Mouse (Mus musculus) layer of hippocampus, postnatal 14 days (tissue): Measurements from ENCODE around the gene Syngr2. TPM values are rescaled to one million over a fixed set of nuclear protein-coding genes. Genes with fewer than 3 reads are reported as not detected.
"Not testable (repeated sequence)": the region's sequence is repeated elsewhere in the genome, so short reads cannot be mapped to it uniquely, and the experiment has no call there.

Experiments used
- DNase-seq, 2 experiments: peaks; one replicate each; pipeline ENCODE4 v3.0.0; 2021 to 2022; ENCODE audit warnings: low spot score in 2 of 2, mixed read lengths in 1 of 2
- total RNA-seq, 2 experiments: library from RNA; stranded (reverse); gene quantifications; 2 replicates each; pipeline ENCODE4 v1.2.3; 2021

Syngr2 gene
- total RNA-seq, 2 experiments from 2014 or later: 15.2 to 15.4 TPM

DNA sequence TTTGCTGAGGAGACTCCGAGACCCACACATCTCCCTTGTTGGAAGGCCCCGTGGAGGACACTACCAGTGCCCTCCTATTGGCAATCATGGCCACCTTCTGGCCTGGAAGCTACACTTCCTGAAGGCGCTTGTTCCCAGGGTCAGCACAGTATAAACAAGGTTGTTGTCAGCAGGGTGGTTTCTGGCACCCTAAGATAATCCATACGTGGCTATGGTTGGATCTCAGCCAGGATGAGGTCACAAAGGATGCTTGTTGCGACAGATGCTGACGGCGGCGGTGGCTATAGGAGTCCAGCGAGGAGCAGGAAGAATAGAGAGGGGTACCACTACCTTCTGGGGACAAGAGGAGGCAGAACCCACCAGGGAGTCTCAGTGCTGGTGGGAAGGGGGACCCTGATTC lies 20.9 kb downstream of the Syngr2 start:
- DNase-seq: no peak

DNA sequence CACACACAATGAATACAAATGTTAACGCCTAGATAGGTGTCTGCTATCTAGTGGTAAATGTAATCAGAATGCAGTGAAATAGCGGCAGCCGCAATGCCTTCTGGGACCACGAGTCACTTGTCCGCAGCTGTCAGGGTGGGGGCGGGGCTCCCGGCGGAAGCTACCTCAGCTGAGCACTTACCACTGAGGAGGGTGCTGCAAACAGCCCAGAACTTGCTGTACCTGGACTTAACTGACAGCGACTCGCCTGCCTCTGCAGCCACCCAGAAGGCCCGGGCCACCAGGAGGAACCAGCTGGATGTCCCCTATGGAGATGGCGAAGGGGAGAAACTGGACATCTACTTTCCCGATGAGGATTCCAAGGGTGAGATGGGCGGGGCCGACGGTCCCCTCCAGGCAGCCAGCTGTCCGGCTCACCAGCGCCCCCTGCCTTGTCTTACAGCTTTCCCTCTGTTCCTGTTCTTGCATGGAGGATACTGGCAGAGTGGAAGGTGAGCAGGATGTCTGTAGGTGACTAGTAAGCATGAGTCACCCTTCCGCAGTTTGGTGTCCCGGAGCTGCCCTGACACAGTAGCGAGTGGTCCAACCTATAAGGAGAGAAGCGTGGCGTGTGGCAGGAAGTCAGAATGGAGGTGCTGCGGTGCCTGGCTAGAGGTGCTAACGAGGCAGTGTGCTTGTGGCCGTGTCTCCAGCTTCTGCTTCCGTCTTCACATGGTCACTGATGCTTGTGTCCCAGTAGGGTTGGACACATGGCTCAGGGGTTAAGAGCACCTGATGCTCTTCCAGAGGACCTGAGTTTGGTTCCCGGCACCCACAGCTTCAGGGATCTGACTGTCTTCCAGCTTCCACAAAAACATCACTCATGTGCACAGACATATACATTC lies 22.9 kb downstream of the Syngr2 start:
- peak in 1 of 2 experiments; percentile 55 for DNase-seq

DNA sequence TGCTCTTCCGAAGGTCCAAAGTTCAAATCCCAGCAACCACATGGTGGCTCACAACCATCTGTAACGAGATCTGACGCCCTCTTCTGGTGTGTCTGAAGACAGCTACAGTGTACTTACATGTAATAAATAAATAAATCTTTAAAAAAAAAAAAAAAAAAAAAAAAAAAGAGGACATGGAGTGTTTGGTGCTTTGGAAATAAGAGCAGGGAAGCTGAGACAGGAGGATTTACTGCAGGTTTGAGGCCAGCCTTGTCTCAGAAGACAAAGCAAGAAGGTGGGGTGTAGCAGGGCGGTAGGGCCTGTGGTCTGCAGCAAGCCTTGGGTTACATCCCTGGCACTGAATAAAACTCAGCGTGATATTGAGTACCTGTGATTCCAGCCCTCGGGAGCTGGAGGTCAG lies 24.0 kb downstream of the Syngr2 start:
- DNase-seq: not testable (repeated sequence)

DNA sequence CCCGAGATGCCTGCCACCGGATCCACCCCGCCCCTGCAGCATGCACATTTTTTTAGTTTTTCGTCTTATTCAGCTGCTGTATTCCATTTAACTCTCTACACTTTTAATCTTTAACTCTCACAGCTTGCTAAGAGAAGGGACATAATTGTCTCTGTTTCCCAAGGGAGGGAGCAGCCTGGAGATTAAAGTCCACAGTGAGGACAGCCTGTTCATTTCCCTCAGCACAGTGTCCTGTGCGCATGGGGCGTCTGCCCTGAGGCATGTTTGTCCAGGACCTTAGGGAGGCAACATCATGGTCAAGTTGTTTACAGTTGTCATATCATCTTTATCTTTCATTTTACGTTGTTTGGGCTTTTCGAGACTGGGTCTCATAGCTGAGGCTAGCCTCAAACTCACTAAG lies 24.6 kb downstream of the Syngr2 start:
- no peak for DNase-seq

DNA sequence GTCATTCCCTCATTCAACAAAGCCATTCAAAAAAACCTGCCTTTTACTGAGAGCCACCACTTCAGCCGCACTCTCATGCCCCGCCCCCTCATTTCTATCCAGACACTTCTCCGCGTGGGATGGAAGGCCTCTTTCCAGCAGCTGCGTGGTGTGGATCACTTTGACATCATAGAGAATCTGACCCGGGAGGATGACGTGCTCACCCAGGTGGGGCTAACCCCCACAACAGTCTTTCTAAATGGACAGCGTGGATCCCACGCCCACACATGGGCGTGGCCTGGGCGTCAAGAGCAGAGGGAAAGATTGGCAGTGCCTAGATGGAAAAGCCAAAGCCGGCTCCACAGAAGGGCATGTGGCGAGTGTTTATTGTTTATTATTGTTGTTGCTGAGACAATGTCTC lies 26.8 kb downstream of the Syngr2 start:
- DNase-seq: peak in 1 of 2 experiments; percentile 29

DNA sequence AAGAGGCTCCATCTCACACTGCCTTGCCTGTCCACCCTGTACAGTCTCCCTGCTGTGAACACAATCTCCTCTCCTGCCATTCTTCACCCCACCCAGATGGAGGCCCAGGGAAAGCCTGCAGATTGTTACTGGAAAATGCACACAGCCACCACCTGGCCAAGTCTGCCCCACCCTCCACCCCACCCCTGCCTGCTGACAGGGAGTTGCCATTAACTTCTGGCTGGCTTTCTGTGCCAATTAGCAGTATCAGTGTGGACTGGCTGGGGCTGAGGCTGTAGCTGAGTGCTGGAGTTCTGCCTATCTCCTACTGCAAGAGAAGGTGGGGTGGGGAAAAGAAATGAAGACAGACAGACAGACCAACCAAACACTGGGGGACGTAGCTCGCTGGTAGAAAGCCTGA lies 29.1 kb downstream of the Syngr2 start:
- no peak for DNase-seq

DNA sequence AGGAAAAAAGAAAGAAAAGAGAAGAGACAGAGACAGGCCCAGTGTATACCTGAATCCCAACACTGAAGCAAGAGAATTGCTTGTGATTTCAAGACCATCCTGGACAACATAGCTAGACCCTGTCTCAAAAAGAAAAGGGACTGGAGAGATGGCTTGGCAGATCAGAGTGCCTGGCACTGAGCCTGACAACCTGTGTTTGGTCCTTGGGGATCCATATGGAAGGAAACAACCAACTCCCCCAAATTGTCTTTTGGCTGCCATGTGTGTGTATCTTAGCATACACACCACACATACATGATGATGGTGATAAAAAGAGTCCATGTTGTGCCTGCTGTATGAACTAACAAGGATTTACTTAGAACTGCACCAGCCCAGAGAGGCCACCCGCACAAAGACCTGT lies 29.6 kb downstream of the Syngr2 start:
- DNase-seq: no peak

DNA sequence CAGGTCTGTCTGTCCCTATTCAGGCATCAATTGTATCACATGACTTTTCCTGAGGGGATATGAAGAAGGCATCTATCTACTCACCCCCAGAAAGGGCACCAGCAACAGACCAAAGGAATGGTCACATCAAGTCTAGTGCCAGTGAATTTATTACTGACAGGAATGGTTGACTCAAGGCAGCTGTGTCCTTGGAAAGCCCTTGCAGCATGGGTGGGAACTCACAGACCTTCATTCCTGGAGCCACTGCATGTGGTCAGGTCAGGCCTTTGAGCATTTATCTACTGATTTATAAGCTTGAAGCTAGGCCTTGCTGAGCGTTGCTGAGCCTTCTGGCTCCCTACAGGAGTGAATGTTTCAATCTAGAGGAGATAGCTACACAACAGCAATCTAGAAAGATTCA lies 31.4 kb downstream of the Syngr2 start:
- no peak for DNase-seq

DNA sequence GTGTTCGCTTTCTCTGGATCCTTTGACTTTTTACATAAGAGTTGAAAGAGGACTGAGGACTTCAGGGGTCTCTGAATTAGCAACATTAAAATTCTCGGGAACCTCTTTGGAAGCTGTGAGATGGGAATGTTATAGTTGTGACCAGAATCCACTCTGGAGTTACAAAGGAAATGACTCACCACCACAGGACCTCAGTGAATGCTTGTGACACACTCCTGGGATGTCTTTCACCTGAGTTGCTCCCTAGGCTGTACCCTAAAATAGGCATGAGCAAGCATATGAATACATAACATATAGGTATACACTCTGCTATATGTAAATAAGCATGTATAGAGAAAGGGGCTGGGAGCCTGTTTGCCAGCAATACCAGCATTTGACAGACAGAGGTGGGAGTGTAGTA lies 34.0 kb downstream of the Syngr2 start:
- DNase-seq: no peak

DNA sequence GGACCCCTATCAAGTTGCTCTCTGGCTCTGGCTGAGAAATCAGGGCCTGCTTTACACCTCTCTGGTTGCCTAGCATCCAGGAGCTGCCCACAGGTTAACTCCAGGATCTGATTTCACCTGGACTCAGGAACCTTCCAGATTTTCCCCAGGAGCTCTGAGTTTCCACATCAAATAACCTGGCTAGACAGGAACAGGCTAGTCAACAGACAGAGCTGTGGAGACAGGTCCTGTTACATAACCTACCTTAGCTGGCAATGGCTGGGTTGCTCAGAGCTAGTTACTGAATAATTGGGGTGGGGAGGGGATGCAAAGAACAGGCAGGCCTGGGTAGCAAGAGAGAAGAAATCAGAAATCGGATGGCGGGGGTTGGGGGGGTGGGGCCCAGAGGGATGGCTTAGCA lies 35.5 kb downstream of the Syngr2 start:
- DNase-seq: no peak

DNA sequence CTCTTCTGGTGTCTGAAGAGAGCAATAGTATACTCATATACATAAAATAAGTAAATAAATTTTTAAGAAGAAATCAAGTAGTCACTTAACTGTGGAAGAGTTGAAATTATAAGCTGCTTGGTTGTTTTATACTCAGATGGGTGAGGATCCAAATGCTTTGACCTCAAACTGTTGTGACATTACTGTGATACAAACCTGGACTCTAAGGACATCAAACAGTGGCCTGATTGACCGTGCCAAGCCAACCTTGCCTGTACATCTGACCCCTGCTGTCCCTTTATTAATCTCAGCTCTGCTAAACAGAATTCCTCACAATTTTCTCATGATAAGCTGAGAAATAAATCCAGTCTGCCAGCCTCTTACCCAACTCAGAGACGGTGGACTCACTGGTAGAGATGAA lies 36.2 kb downstream of the Syngr2 start:
- DNase-seq: no peak

DNA sequence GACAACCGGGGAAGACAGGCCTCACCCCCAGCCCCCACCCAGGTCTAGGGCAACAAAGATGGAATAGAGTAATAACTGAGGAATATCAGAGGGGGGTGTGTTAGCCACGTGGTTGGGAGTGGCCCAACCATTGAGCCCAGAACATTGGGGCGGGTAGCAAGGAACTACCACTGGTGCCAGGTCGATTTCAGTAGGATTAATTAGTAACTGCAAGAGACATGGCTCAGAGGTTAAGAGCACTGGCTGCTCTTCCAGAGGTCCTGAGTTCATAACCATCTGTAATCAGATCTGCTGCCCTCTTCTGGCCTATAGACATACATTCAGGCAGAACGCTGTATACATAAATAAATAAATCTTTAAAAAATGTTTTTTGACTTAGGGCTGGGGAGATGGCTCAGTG lies 37.2 kb downstream of the Syngr2 start:
- no peak for DNase-seq

DNA sequence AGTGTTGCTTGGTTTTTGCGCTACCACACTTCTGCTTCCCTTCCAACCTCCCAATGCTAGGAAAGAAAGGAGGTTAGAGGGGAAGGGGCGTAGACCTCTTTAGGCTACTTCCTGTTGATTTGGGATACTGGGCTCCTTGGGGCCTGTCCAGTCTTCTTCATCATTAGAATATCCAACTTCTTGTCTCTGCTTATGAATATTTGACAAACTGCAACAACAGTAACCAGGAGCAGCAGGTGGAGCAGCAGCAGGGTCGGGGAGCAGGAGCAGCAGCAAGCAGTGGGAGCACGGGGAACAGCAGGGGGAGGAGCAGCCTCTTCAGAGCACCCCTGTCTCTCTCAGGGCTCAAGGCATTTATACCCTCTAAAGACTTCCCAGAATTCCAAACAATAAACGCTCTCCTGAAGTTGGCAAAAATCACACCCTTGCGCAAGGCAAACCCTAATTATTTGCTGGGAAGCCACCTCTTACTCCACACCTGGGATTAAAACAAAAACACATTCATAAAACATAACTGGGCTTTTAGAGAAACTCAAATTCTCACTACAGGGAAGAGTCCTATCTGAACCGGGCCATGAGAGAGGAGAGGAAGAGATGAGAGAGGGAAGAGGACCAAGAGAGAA lies 38.2 kb downstream of the Syngr2 start:
- no peak for DNase-seq

DNA sequence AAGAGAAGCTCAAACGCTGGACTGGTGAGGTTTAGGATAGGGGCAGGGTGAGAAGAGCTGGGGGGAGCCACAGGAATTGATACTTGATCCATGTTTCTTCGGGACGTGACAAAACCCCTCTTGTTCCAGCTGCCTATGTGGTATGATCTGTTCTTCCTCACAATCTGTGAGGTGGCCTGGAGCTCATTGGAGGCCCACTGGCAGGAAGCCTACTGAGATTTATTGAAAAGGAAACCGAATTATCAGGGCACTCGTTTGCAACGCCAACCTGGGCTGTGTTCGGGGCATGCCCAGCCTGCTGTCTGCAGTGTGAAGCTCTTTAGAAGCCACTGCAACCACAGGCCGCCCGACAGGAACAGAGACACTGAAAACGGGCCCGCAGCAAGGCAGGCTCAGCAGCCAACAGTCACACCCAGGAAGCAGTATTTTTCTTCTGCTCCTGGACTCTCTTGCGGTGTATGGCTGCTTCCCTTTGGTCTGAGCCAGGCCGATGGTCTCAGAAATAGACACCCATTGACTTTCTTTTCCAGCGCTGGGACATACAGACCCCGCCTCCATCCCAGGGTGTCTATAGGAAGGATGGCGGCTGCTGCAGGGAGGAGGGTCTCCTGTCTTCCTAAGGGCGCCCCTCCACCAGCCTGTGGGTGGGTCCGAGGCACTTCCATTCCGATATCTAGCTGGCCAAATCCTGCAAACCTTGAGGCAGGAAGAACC lies 39.0 kb downstream of the Syngr2 start:
- peak in 1 of 2 experiments; percentile 49 for DNase-seq

DNA sequence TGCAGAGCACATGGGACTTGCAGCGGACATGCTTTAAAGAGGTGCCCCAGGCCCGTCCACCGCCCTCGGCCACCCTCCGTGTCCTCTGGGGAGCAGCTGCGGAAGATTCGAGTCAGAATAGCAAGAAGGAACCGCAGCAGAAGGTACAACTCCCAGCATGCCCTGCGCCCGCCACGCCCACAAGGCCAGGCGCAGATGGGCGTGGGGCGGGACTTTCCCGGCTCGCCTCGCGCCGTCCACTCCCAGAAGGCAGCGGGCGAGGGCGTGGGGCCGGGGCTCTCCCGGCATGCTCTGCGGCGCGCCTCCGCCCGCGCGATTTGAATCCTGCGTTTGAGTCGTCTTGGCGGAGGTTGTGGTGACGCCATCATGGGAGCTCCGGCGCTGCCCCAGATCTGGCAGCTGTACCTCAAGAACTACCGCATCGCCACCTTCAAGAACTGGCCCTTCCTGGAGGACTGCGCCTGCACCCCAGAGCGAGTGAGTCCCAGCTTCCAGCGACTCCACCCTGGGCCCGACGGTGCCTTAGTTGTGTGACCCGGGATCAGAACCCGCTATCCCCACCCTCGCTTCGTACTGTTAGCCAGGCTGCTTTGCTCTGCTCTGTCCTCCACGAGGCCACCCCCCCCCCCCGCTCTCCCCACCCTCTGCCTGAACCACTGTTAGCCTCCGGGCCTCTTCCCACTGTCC lies 39.7 kb downstream of the Syngr2 start, which contains the start of gene Birc5:
Gene Birc5, plus strand, starts transcription at position 267 of the 687 bp plus-strand sequence.
- peak; percentile 92 to 96 for DNase-seq

DNA sequence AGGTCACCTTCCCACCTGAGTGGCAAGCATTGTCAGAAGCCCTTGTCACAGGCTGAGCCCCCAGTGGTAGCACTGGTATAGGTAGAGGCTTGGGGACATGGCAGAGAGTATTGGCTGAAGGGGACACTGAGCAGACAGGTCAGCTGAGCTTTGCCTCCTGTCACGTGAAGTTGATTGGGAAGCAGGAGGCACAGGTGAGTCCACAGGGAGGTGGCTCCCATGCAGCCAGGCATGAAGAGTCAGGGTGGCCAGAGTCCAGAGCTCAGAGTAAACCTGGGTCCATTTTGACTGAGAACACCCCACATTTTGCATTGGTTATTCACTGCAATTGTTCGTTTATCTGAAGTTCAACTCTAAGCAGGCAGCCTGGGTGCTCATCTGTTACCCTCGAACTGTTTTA lies 43.4 kb downstream of the Syngr2 start:
- DNase-seq: no peak

DNA sequence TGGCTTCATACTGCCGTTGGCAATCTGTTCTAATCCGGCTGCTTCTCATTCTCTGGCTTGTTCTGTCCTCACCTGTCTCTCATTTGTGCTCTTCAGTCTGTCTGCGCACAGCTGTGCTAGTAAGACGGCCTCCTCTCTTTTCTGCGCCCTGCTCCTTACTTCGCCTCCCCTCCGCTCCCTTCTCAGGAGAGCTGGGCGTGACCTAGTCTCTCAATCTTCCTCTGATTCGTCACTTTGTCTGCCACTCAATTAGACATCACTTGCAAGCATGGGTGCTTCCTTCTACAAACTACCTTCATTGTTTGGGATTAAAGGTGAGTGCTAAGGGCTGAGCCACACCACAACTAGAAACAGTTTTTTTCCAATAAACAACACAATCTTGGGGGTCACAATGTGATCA lies 44.8 kb downstream of the Syngr2 start:
- DNase-seq: no peak

DNA sequence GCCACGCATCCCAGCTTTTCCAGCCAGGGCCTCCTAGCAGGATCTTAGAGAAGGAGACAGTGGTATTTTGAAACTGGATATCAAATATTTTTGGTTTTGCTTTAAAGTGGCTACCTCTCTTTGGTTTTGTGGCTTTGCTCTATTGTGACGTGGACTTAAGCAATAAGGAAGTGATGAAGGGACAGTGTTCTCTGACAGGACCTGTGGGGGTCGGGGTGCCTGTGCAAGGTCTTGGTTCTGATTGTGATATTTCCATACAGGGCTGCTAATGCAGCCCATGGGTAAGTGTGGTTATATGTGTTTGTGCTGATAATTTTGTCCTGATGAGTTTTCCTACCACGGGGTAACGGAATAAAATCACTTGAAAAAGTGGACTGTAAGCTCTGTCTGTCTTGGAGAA lies 45.9 kb downstream of the Syngr2 start:
- DNase-seq: no peak

DNA sequence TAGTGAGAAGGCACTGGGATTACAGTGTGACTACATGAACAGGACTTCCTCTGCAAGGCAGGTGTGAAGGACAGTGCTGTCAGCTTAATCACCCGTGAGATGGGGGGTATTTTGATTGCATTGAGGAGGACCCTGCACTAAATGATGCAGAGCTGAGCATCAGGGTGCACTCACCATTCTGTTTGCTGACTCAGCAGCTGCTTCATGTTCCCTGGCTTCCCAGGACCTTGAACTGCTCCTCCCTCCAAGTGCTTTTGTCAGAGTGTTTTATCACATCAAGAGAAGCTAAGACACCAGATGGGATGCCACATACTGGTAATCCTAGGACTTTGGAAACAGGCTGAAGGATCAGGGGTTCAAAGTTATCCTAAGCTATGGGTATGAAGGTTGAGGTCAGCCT lies 46.5 kb downstream of the Syngr2 start:
- no peak for DNase-seq

DNA sequence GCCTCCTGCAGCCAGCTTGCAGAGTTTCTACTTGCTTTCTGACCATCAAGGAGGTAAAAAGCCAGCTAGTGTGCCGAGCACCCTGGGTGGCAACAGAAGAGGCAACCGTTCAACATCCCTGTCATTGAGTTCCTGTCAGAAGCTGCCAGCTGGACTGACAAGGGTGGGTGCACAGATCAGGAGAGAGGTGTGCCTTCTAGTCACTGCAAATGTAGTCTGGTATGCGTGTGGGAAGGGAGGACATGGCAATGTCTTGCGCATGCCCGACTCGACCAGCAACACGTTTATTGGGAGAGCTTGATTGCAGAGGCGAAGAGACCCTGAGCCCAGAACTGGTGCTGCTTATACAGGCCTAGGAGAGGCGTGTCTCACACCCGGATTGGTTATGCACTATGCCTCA lies 48.0 kb downstream of the Syngr2 start:
- DNase-seq: no peak

DNA sequence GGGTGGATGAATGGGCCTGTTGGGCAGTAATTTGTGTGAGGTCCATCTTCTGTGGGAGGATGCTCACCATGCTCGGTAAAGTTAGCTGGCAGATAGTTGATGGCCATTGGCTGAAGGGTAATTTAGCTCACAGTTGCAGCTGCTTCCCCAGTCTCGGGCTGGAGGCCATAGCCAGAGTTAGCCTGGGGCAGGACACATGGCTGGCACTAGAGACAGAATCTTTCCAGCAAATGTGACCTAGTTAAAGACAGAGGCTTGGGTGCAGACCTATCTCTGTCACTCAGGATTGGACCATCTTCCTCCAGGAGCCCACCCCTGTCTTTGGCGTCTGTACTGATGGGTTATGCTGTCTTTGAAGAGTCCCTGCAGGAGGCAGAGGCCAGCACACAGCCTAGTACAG lies 48.9 kb downstream of the Syngr2 start:
- DNase-seq: no peak
